Mouse (Mus musculus) lung, postnatal 0 days (tissue): Measurements from ENCODE around the gene Vmn1r221.

ENCODE experiments used
- CTCF ChIP-seq: IDR thresholded peaks from 2 replicates; pipeline ENCODE4 v1.5.1; 2016; ENCODE audit warnings: antibody characterized with exemption, mild to moderate bottlenecking
- EP300 ChIP-seq: IDR thresholded peaks from 2 replicates; pipeline ENCODE4 v1.6.1; 2016; ENCODE audit warnings: antibody characterized with exemption, mild to moderate bottlenecking, control low read depth

DNA sequence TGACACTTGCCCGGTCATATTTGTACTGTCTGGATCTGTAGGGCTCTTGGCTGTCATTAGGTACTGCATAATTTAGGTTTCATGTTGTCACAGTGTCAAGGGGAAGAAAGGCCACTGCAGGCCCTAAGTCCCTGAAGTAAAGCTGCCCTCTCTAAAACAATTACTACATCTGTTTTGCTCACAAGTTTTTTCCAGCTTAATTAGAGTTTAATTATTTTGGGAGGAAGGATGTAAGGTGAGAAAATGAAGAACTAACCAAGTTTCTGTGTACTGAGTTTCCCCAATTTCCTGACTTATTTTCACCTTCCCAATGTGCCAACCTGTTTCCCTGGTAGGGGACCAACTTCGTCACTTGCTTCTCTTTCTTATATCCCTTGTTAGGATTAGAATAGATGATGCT lies 26.1 kb upstream of the Vmn1r221 start, which contains the start of gene Vmn1r220:
- TF ChIP-seq CTCF (no peak), EP300 (no peak)
